Mouse (Mus musculus) heart, embryonic 12.5 days (tissue): ENCODE measurements around the gene Gpatch8. TPM values are rescaled to one million over a fixed set of nuclear protein-coding genes. Genes with fewer than 3 reads are reported as not detected.
A peak's percentile ranks its signal among the peaks of the same experiment; 100 is the strongest.

ENCODE experiments used
- ATAC-seq: fragments of 200-750 bp; cut with Nextera tagmentation; 2 replicates; pipeline ENCODE4 v1.8.0; 2017; ENCODE audit warnings: moderate TSS enrichment, moderate library complexity; ENCODE audit not compliant: insufficient number of reproducible peaks, low FRiP score
- H3K27ac ChIP-seq: fragments of 300-500 bp; sonication (generic); 2 replicates; pipeline ENCODE4 v1.5.1; 2016; ENCODE audit warnings: mild to moderate bottlenecking, moderate library complexity; ENCODE audit not compliant: poor library complexity, severe bottlenecking
- H3K27me3 ChIP-seq: fragments of 300-500 bp; sonication (generic); replicated peaks from 2 replicates; pipeline ENCODE4 v1.6.1; 2016; ENCODE audit warnings: mild to moderate bottlenecking, moderate library complexity
- H3K36me3 ChIP-seq: fragments of 300-500 bp; sonication (generic); 2 replicates; pipeline ENCODE4 v1.6.1; 2016; ENCODE audit warnings: mild to moderate bottlenecking, moderate library complexity
- H3K4me1 ChIP-seq: fragments of 300-500 bp; sonication (generic); replicated peaks from 2 replicates; pipeline ENCODE4 v1.6.1; 2016; ENCODE audit warnings: mild to moderate bottlenecking
- H3K4me2 ChIP-seq: fragments of 300-500 bp; sonication (generic); 2 replicates; pipeline ENCODE4 v1.6.1; 2016; ENCODE audit warnings: mild to moderate bottlenecking, moderate library complexity
- H3K4me3 ChIP-seq: fragments of 300-500 bp; sonication (generic); 2 replicates; pipeline ENCODE4 v1.5.1; 2016; ENCODE audit warnings: mild to moderate bottlenecking
- H3K9ac ChIP-seq: fragments of 300-500 bp; sonication (generic); 2 replicates; pipeline ENCODE4 v1.6.1; 2016; ENCODE audit warnings: mild to moderate bottlenecking, moderate library complexity
- H3K9me3 ChIP-seq: fragments of 300-500 bp; sonication (generic); replicated peaks from 2 replicates; pipeline ENCODE4 v1.6.1; 2016; ENCODE audit warnings: mild to moderate bottlenecking, moderate library complexity
- WGBS: fragments of 180-500 bp; shearing (Covaris S2); methylation state at CpG from one replicate; pipeline ENCODE4 v1.1.7; 2016; 5-methylcytosine and 5-hydroxymethylcytosine counted together
- polyA plus RNA-seq: library from polyadenylated mRNA; unstranded; fragments of >200 nt; fragmentation: Nextera tagmentation; extraction: Ambion mirVana; gene quantifications from 2 replicates; pipeline ENCODE4 v1.2.1, GENCODE M21; 2016

Gene Gpatch8
- polyA plus RNA-seq, 1 experiment from 2014 or later: 38.9 TPM

GRCm38 (mm10) chr11:102469648-102470357, 86.4 kb downstream of the Gpatch8 start, which contains the start of gene Itga2b:
Gene Itga2b, minus strand, starts transcription at chr11:102470122.
- no peaks in the 10 kb centered on the region for H3K9me3 ChIP-seq
- H3K36me3 ChIP-seq: peaks cover 8% of the 10 kb centered on the region; the same call in 1 of the 2 replicates
- 38% methylated on average over 11 of the region's 11 CpGs for WGBS
- peak within 1 kb of the TSS; percentile 53 for H3K27ac ChIP-seq
- no peak within 1 kb of the TSS for H3K9ac ChIP-seq
- H3K4me3 ChIP-seq: peak within 1 kb of the TSS; percentile 5; the same call in 1 of the 2 replicates
- peaks cover 3% of the 10 kb centered on the region; the same call in 1 of the 2 replicates for H3K27me3 ChIP-seq
- peaks cover 33% of the 10 kb centered on the region for H3K4me1 ChIP-seq
- ATAC-seq: peak; percentile 68
- peak within 1 kb of the TSS; percentile 43 for H3K4me2 ChIP-seq

GRCm38 (mm10) chr11:102467041-102467631, 89.1 kb downstream of the Gpatch8 start:
- Histone ChIP-seq H3K4me2 (peak overlapping the region; percentile 83), H3K4me3 (peak overlapping the region; percentile 51), H3K27me3 (peaks cover 8% of the 10 kb centered on the region; the same call in 1 of the 2 replicates), H3K9ac (peak overlapping the region; percentile 61), H3K9me3 (no peaks in the 10 kb centered on the region), H3K4me1 (peaks cover 33% of the 10 kb centered on the region), H3K27ac (peak overlapping the region; percentile 62), H3K36me3 (no peaks in the 10 kb centered on the region)
- peak; percentile 92 for ATAC-seq
- under 1% methylated on average over 37 of the region's 37 CpGs for WGBS

GRCm38 (mm10) chr11:102465713-102466436, 90.3 kb downstream of the Gpatch8 start:
- 25% methylated on average over 26 of the region's 26 CpGs for WGBS
- H3K9ac ChIP-seq: no peak overlapping the region
- peaks cover 30% of the 10 kb centered on the region for H3K4me1 ChIP-seq
- H3K9me3 ChIP-seq: no peaks in the 10 kb centered on the region
- no peak overlapping the region for H3K27ac ChIP-seq
- H3K27me3 ChIP-seq: peaks cover 10% of the 10 kb centered on the region; the same call in 1 of the 2 replicates
- H3K4me3 ChIP-seq: no peak overlapping the region; the same call in 1 of the 2 replicates
- no peaks in the 10 kb centered on the region for H3K36me3 ChIP-seq
- peak overlapping the region; percentile 83 for H3K4me2 ChIP-seq
- no peak for ATAC-seq

GRCm38 (mm10) chr11:102464901-102465300, 91.3 kb downstream of the Gpatch8 start:
- WGBS: 87% methylated on average over 6 of the region's 6 CpGs
- ATAC-seq: no peak
- H3K4me1 ChIP-seq: peaks cover 31% of the 10 kb centered on the region
- H3K4me2 ChIP-seq: no peak overlapping the region
- H3K27me3 ChIP-seq: peaks cover 16% of the 10 kb centered on the region; the same call in 1 of the 2 replicates
- no peaks in the 10 kb centered on the region for H3K36me3 ChIP-seq
- no peak overlapping the region for H3K4me3 ChIP-seq
- no peak overlapping the region for H3K27ac ChIP-seq
- no peak overlapping the region for H3K9ac ChIP-seq
- no peaks in the 10 kb centered on the region for H3K9me3 ChIP-seq

- ATAC-seq: no peak
- H3K4me3 ChIP-seq: no peak overlapping the region
- peaks cover 35% of the 10 kb centered on the region for H3K27me3 ChIP-seq
- no peak overlapping the region for H3K4me2 ChIP-seq
- H3K36me3 ChIP-seq: no peaks in the 10 kb centered on the region
- no peak overlapping the region for H3K9ac ChIP-seq
- no peak overlapping the region for H3K27ac ChIP-seq
- H3K9me3 ChIP-seq: no peaks in the 10 kb centered on the region
- H3K4me1 ChIP-seq: peaks cover 17% of the 10 kb centered on the region
- 77% methylated on average over 3 of the region's 3 CpGs for WGBS
Measured at GRCm38 (mm10) chr11:102461764-102462163, 94.4 kb downstream of the Gpatch8 start.

GRCm38 (mm10) chr11:102460541-102460940, 95.7 kb downstream of the Gpatch8 start:
- 31% methylated on average over 16 of the region's 16 CpGs for WGBS
- H3K9ac ChIP-seq: no peak overlapping the region
- peaks cover 36% of the 10 kb centered on the region for H3K27me3 ChIP-seq
- H3K4me1 ChIP-seq: peaks cover 22% of the 10 kb centered on the region
- H3K27ac ChIP-seq: no peak overlapping the region
- no peak for ATAC-seq
- no peaks in the 10 kb centered on the region for H3K36me3 ChIP-seq
- no peak overlapping the region for H3K4me3 ChIP-seq
- no peak overlapping the region for H3K4me2 ChIP-seq
- no peaks in the 10 kb centered on the region for H3K9me3 ChIP-seq

GRCm38 (mm10) chr11:102455740-102456396, 100.3 kb downstream of the Gpatch8 start:
- Histone ChIP-seq H3K27me3 (peaks cover 25% of the 10 kb centered on the region), H3K4me1 (peaks cover 27% of the 10 kb centered on the region), H3K9ac (peak overlapping the region; percentile 72), H3K36me3 (no peaks in the 10 kb centered on the region), H3K4me3 (peak overlapping the region; percentile 57), H3K9me3 (no peaks in the 10 kb centered on the region), H3K4me2 (peak overlapping the region; percentile 92), H3K27ac (0 out of 2 replicates have a peak overlapping the region, but pooled peaks have one; percentile 31)
- ATAC-seq: peak; percentile 94
- under 1% methylated on average over 40 of the region's 40 CpGs for WGBS

- WGBS: 16% methylated on average over 10 of the region's 10 CpGs
- peaks cover 15% of the 10 kb centered on the region for H3K27me3 ChIP-seq
- ATAC-seq: no peak
Measured at GRCm38 (mm10) chr11:102453131-102453530, 103.1 kb downstream of the Gpatch8 start.

GRCm38 (mm10) chr11:102449043-102450008, 106.9 kb downstream of the Gpatch8 start:
- Histone ChIP-seq H3K9me3 (no peaks in the 10 kb centered on the region), H3K4me2 (no peak overlapping the region), H3K9ac (no peak overlapping the region), H3K36me3 (no peaks in the 10 kb centered on the region), H3K4me1 (peaks cover 42% of the 10 kb centered on the region), H3K4me3 (no peak overlapping the region), H3K27ac (no peak overlapping the region), H3K27me3 (no peaks in the 10 kb centered on the region; the same call in 1 of the 2 replicates)
- ATAC-seq: no peak
- 40% methylated on average over 17 of the region's 17 CpGs for WGBS

More at GRCm38 (mm10) chr11:102453131-102453530, 103.1 kb downstream of the Gpatch8 start:
- H3K4me1 ChIP-seq: peaks cover 36% of the 10 kb centered on the region
- no peak overlapping the region for H3K4me2 ChIP-seq
- no peaks in the 10 kb centered on the region for H3K36me3 ChIP-seq
- H3K4me3 ChIP-seq: no peak overlapping the region
- H3K9ac ChIP-seq: no peak overlapping the region
- H3K9me3 ChIP-seq: no peaks in the 10 kb centered on the region
- no peak overlapping the region for H3K27ac ChIP-seq

GRCm38 (mm10) chr11:102448327-102448726, 107.9 kb downstream of the Gpatch8 start:
- ATAC-seq: no peak
- no peaks in the 10 kb centered on the region for H3K9me3 ChIP-seq
- no peak overlapping the region for H3K9ac ChIP-seq
- H3K4me2 ChIP-seq: peak overlapping the region; percentile 79
- peaks cover 5% of the 10 kb centered on the region; the same call in 1 of the 2 replicates for H3K36me3 ChIP-seq
- H3K4me1 ChIP-seq: peaks cover 52% of the 10 kb centered on the region
- WGBS: 12% methylated on average over 8 of the region's 8 CpGs
- no peak overlapping the region for H3K27ac ChIP-seq
- no peak overlapping the region for H3K4me3 ChIP-seq
- H3K27me3 ChIP-seq: no peaks in the 10 kb centered on the region; the same call in 1 of the 2 replicates
